Mouse (Mus musculus) ovary, postnatal 10 days (tissue): ENCODE measurements around the gene Depp1.

Source experiments
- DNase-seq: peaks from one replicate; pipeline ENCODE4 v3.0.0; 2022; ENCODE audit warnings: low spot score

Depp1 gene

DNA sequence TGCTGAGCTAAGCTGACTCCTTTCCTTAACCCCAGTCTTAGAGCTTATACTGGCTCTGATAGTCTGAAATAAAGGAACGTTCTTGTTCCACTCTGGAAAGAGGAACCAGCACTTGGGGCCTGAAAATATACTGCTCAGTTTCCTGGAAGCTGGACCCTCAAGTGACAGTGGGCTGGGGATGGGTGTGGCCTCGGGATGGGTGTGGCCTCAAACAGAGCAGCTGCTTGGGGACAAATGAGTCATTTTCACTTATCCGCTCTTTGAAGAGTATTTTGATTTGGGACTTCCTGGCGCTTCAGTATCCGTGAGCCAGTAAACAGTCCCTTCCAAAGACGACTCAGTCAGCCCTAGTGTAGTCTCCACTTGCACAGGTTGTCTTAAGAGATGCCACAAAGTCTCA, 31.9 kb downstream of the Depp1 start:
- no peak for DNase-seq

DNA sequence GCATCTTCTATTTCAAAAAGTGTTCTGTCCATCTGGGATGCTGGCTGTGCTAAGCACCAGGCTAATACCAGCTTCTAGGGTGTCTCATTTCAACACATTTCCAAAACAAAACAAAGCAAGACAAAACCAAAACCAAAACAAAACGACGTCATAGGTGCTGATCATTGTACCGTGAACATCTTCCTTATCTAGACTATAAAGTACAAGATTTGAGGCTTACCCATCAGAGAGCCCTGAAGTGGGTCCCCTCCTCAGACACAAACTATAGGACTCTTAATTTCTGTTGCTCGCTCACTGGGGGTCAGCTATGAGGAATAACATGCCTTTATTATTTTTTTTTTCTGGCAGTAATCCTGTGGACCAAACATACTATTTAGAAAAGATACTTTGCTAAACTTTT, 43.2 kb downstream of the Depp1 start:
- DNase-seq: no peak

DNA sequence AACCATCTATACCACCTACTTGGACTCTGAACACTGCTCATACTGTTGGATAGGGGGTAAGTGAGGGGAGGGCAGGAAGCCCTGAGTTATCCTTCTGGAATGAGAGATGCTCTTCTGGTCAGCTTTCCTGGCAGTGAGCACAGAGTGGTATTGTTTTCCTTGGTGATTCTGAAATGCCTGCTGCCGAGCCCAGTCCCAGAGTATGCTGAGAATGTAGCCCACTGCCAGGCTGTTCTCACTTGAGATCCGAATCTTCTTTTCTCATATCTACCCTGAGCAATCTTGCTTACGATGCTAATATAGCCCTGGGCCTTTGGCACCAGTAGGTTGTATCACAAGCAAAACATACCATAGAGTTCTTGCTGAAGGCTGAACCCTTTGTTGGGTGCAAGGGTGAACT, 43.9 kb downstream of the Depp1 start:
- DNase-seq: no peak

DNA sequence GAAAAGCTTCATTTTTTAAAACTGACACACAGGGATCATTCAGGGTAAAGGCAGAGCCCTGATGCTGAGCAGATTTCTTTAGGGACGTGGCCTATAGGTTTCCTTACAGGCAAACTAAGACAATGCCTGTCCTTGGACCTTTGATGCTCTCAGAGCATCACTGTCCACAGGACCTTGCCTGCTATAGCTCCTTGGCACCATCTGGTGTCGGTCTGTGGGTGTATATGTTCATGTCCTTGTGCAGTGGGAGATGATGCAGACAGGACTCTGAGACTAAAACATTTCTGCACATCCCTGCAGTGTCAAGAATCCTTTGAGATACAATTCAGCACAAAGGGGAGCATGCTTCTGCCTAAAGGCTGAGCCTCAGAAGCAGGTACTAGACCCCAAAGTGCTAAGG, 47.0 kb downstream of the Depp1 start:
- no peak for DNase-seq

DNA sequence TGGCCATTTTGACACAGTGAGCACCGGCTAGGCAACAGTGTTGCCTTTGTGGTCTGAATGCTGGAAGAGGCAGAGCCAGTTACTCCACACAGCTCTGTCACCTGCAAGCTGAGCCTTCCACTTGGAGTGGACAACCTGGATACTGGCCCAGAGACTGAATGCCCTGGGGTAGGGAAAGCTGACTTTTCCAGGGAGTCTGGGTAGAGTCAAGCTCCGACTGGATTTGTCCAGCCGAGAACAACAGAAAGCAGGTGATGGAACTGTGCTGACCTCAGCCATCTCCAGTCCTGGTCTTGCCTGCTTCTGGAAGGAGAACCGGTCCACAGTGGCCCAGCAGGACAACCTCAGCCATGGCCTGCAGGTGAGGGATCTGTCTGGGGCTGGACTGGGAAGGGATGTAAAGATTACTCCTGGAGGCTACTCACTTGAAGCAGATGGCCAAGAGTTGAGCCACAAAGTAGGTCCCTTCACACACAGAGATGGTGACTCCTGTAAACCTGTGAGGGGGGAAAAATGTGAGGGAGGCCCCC, 47.6 kb downstream of the Depp1 start:
- DNase-seq: no peak

DNA sequence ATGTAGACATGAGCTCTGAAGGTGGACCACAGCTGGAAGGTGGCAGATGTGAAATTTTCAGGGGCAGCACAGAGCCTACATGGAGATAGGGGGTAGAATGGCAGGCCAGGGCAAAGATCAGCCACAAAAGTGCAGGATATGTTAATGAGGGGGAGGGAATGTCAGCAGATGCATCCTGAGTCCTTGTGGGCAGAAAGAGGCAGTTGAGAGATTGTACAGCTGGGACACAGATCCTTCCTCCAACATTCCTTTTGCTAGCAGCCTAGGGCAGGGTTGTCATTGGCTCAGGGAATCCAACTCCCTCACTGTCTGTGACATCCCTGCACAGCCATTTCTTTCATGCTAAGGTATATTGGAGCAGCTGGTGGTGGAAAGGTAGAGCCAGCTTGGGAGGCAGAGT, 50.4 kb downstream of the Depp1 start:
- no peak for DNase-seq
